Mouse (Mus musculus): ENCODE data around the gene Gm11214. TPM values are rescaled to one million over a fixed set of nuclear protein-coding genes. Genes with fewer than 3 reads are reported as not detected.

Gene Gm11214
- polyA plus RNA-seq, 1 experiment from 2014 or later: not detected

Other genes with a start within 250 kb of the Gm11214 start
- gene Whrn, start 167.4 kb downstream of the Gm11214 start, polyA plus RNA-seq (2014; fragmentation: Nextera tagmentation; extraction: Ambion mirVana): 3.1 and 4.0 TPM in 2 replicates
- gene Atp6v1g1, start 118.6 kb downstream of the Gm11214 start, polyA plus RNA-seq (2014; fragmentation: Nextera tagmentation; extraction: Ambion mirVana): 264 and 277 TPM in 2 replicates
- gene Tmem268, start 104.6 kb downstream of the Gm11214 start, polyA plus RNA-seq (2014; fragmentation: Nextera tagmentation; extraction: Ambion mirVana): 11.3 and 11.9 TPM in 2 replicates
- gene Gm11213, start 58.1 kb downstream of the Gm11214 start, polyA plus RNA-seq (2014; fragmentation: Nextera tagmentation; extraction: Ambion mirVana): not detected in 2 replicates
- gene Tex48, start 41.0 kb downstream of the Gm11214 start, polyA plus RNA-seq (2014; fragmentation: Nextera tagmentation; extraction: Ambion mirVana): not detected in 2 replicates
- 0.17 and 0.27 TPM in 2 replicates for gene Tnfsf15, start 81.7 kb upstream of the Gm11214 start, polyA plus RNA-seq (2014; fragmentation: Nextera tagmentation; extraction: Ambion mirVana)
- 0.04 and 0.11 TPM in 2 replicates for gene Tnfsf8, start 198.0 kb upstream of the Gm11214 start, polyA plus RNA-seq (2014; fragmentation: Nextera tagmentation; extraction: Ambion mirVana)

Data from intestine, embryonic 14.5 days (tissue).